Mouse (Mus musculus) lung, postnatal 0 days (tissue): Measurements from ENCODE around the gene Tbx2.

Experiments used
- CTCF ChIP-seq: IDR thresholded peaks from 2 replicates; pipeline ENCODE4 v1.5.1; 2016; ENCODE audit warnings: antibody characterized with exemption, mild to moderate bottlenecking
- EP300 ChIP-seq: IDR thresholded peaks from 2 replicates; pipeline ENCODE4 v1.6.1; 2016; ENCODE audit warnings: antibody characterized with exemption, mild to moderate bottlenecking, control low read depth

GRCm38 (mm10) chr11:85821659-85822058, 10.7 kb upstream of the Tbx2 start:
- TF ChIP-seq CTCF: no peak
- TF ChIP-seq EP300: no peak
